ENCODE assay signal across 15 mouse cellular contexts in genomic region chr7:73730430-73731022, GRCm38 (mm10). TPM values are rescaled to one million over a fixed set of nuclear protein-coding genes. Genes with fewer than 3 reads are reported as not detected.
DNase-seq lines count a peak whose midpoint lies in the region; ATAC-seq and TF ChIP-seq lines count a peak whose summit lies in the region.
"Had no signal": no experiment of that assay in that cellular context is flagged by ENCODE, and none has a peak within 500 bp of the region (broad histone marks: within the 10 kb centered on the region; RNA-seq: fewer than 3 reads in every experiment).

No protein-coding gene starts in this region.

- no peak overlapping the region for H3K9ac ChIP-seq in heart, adult 2 months (ENCODE audit: low read depth, low read length)
- no peak overlapping the region for H3K9ac ChIP-seq in heart, embryonic 16.5 days (ENCODE audit: low read length)
- H3K9ac ChIP-seq in neural tube, embryonic 11.5 days (ENCODE audit: low read length), result no peak overlapping the region
- H3K9ac ChIP-seq: embryonic facial prominence, embryonic 12.5 days; forebrain, embryonic 13.5 days; liver, embryonic 14.5 days had no signal

- TF ChIP-seq POLR2A in heart, adult 2 months (IDR thresholded peaks at IDR 0.05; ENCODE audit: insufficient read depth, low read depth, low read length), result no peak

- peak; percentile 70; the same call in 1 of the 2 replicates for ATAC-seq in heart, embryonic 16.5 days (replicated peaks; ENCODE audit: extremely low read depth, insufficient read depth, low FRiP score)
- ATAC-seq in neural tube, embryonic 11.5 days (ENCODE audit: insufficient read depth, low FRiP score, low TSS enrichment), result no peak
- ATAC-seq: CD4-positive, CD25-positive, alpha-beta regulatory T cell, adult 4 months had no signal

- TF ChIP-seq EP300 in heart, adult 2 months (IDR thresholded peaks at IDR 0.05; ENCODE audit: insufficient read depth, low read depth, low read length), result 0 out of 2 replicates have a peak, but pooled peaks have one; percentile 44

- H3K4me1 ChIP-seq in heart, adult 2 months (ENCODE audit: control insufficient read depth, insufficient read depth, low read length), result peaks cover 7% of the 10 kb centered on the region; the same call in 1 of the 2 replicates
- H3K4me1 ChIP-seq in heart, embryonic 16.5 days (ENCODE audit: control insufficient read depth, insufficient read depth, low read length), result peaks cover 7% of the 10 kb centered on the region
- H3K4me1 ChIP-seq in neural tube, embryonic 11.5 days (ENCODE audit: control insufficient read depth, insufficient read depth, low read length), result no peaks in the 10 kb centered on the region
- H3K4me1 ChIP-seq: forebrain, embryonic 13.5 days had no signal

- no peak for DNase-seq in heart, adult 2 months
- DNase-seq in heart, postnatal 36 days, result no peak
- no peak for DNase-seq in left cerebral cortex, adult 2 months (ENCODE audit: extremely low spot score in 1 of 2, low spot score in 2 of 2)
- DNase-seq in left cerebral cortex, postnatal 10 days (ENCODE audit: extremely low spot score in 1 of 2, low spot score in 2 of 2), result no peak
- DNase-seq in neural tube, embryonic 11.5 days (ENCODE audit: low spot score), result peak; percentile 21
- DNase-seq in layer of hippocampus, postnatal 10 days (ENCODE audit: low spot score in 2 of 2), result no peak
- DNase-seq: adrenal gland, adult 8-10 months; cerebellum, adult 11 months; kidney, postnatal 36 days; thymus, postnatal 14 days had no signal

- no peak for TF ChIP-seq CTCF in heart, adult 2 months (IDR thresholded peaks at IDR 0.05)
- TF ChIP-seq CTCF in left cerebral cortex, adult 2 months (IDR thresholded peaks at IDR 0.05), result no peak

- H3K4me3 ChIP-seq in heart, adult 2 months, result no peak overlapping the region
- H3K4me3 ChIP-seq in left cerebral cortex, adult 2 months, result no peak overlapping the region
- H3K4me3 ChIP-seq in heart, embryonic 16.5 days (ENCODE audit: low read length), result no peak overlapping the region
- H3K4me3 ChIP-seq in neural tube, embryonic 11.5 days (ENCODE audit: low read depth, low read length), result no peak overlapping the region
- H3K4me3 ChIP-seq: embryonic facial prominence, embryonic 12.5 days; forebrain, embryonic 13.5 days had no signal

- no peaks in the 10 kb centered on the region for H3K79me2 ChIP-seq in heart, adult 2 months (replicated peaks; ENCODE audit: control insufficient read depth, insufficient read depth, low read length)

- no peaks in the 10 kb centered on the region for H3K36me3 ChIP-seq in heart, adult 2 months (ENCODE audit: control insufficient read depth, insufficient read depth, low read length)
- H3K36me3 ChIP-seq in heart, embryonic 16.5 days (ENCODE audit: control insufficient read depth, insufficient read depth), result no peaks in the 10 kb centered on the region
- H3K36me3 ChIP-seq in neural tube, embryonic 11.5 days (ENCODE audit: control insufficient read depth, insufficient read depth, low read length), result no peaks in the 10 kb centered on the region
- H3K36me3 ChIP-seq: embryonic facial prominence, embryonic 12.5 days had no signal

- H3K27me3 ChIP-seq in heart, adult 2 months (ENCODE audit: control insufficient read depth, insufficient read depth, low read length), result no peaks in the 10 kb centered on the region
- no peaks in the 10 kb centered on the region for H3K27me3 ChIP-seq in heart, embryonic 16.5 days (ENCODE audit: control insufficient read depth, insufficient read depth, low read length)
- H3K27me3 ChIP-seq in neural tube, embryonic 11.5 days (ENCODE audit: control insufficient read depth, insufficient read depth, low read length), result no peaks in the 10 kb centered on the region
- H3K27me3 ChIP-seq: embryonic facial prominence, embryonic 12.5 days; forebrain, embryonic 13.5 days had no signal

- no peak overlapping the region for H3K4me2 ChIP-seq in heart, embryonic 16.5 days (ENCODE audit: low read depth, low read length)
- H3K4me2 ChIP-seq in neural tube, embryonic 11.5 days (ENCODE audit: low read depth), result no peak overlapping the region
- H3K4me2 ChIP-seq: embryonic facial prominence, embryonic 12.5 days; forebrain, embryonic 13.5 days had no signal

- intact Hi-C loops in heart, adult 2 months (cut with DNase I), result no loop called here
- intact Hi-C loops in heart, postnatal 36 days (cut with DNase I), result no loop called here
- intact Hi-C loops in left cerebral cortex, adult 2 months (cut with DNase I), result loop anchor here (10.0 kb wide), 1 partner anchor 624 kb away; no protein-coding TSS in a partner anchor
- intact Hi-C loops in left cerebral cortex, postnatal 10 days (cut with DNase I), result loop anchor here (5.0 kb wide), 1 partner anchor 68 kb away; no protein-coding TSS in a partner anchor

- H3K27ac ChIP-seq in heart, adult 2 months, result peak overlapping the region; percentile 28; the same call in 1 of the 2 replicates
- H3K27ac ChIP-seq in left cerebral cortex, adult 2 months, result 0 out of 2 replicates have a peak overlapping the region, but pooled peaks have one; percentile 15
- no peak overlapping the region for H3K27ac ChIP-seq in heart, embryonic 16.5 days (ENCODE audit: low read length)
- H3K27ac ChIP-seq in neural tube, embryonic 11.5 days (ENCODE audit: low read depth, low read length), result no peak overlapping the region
- H3K27ac ChIP-seq: embryonic facial prominence, embryonic 12.5 days; forebrain, embryonic 13.5 days; liver, embryonic 14.5 days had no signal

- H3K9me3 ChIP-seq in heart, embryonic 16.5 days (replicated peaks; ENCODE audit: control insufficient read depth, low read length), result no peaks in the 10 kb centered on the region; the same call in 1 of the 2 replicates
- H3K9me3 ChIP-seq in neural tube, embryonic 11.5 days (ENCODE audit: control insufficient read depth, low read length), result no peaks in the 10 kb centered on the region

- 42% methylated on average over 10 of the region's 10 CpGs for WGBS in heart, adult 2 months
- 38% methylated on average over 10 of the region's 10 CpGs for WGBS in heart, embryonic 16.5 days
- WGBS in neural tube, embryonic 11.5 days, result 62% methylated on average over 10 of the region's 10 CpGs

RNA-seq across cellular contexts. Expression of gene Fam174b, which starts 9.6 kb away (rescaled TPM):
- total RNA-seq in heart, adult 2 months (2021), result 100 to 1,000 TPM; 175 to 193 TPM
- polyA plus RNA-seq in heart, adult 2 months (2012; rRNA removed), result 149 and 207 TPM in 2 replicates
- 100 to 1,000 TPM; 174 to 183 TPM for total RNA-seq in heart, postnatal 36 days (2021)
- 10 to 100 TPM; 32.9 to 33.8 TPM for total RNA-seq in left cerebral cortex, adult 2 months (2021)
- total RNA-seq in left cerebral cortex, postnatal 10 days (2021), result 10 to 100 TPM; 38.3 to 39.6 TPM
- polyA plus RNA-seq in heart, embryonic 16.5 days (2015; fragmentation: Nextera tagmentation; extraction: Ambion mirVana), result 63.0 and 64.3 TPM in 2 replicates
- polyA plus RNA-seq in neural tube, embryonic 11.5 days (2014; fragmentation: Nextera tagmentation; extraction: Ambion mirVana), result 24.1 and 24.3 TPM in 2 replicates
- 10 to 100 TPM; 36.3 to 37.2 TPM for total RNA-seq in layer of hippocampus, postnatal 10 days (2021)

Comparison
In these comparisons a context has a peak if more than half of its experiments do, and no peak if none do; other contexts are left out.
1. H3K27ac ChIP-seq: peak in heart, adult 2 months (single experiment) and left cerebral cortex, adult 2 months (single experiment); none in heart, embryonic 16.5 days (single experiment) and neural tube, embryonic 11.5 days (single experiment).
2. RNA of gene Fam174b, which starts 9.6 kb away (total RNA-seq): 175 to 193 TPM in heart, adult 2 months and 174 to 183 TPM in heart, postnatal 36 days; 38.3 to 39.6 TPM in left cerebral cortex, postnatal 10 days, 36.3 to 37.2 TPM in layer of hippocampus, postnatal 10 days and 32.9 to 33.8 TPM in left cerebral cortex, adult 2 months; every median in the first group is over 4 times any median in the second.
3. intact Hi-C loops: an anchor here in left cerebral cortex, adult 2 months (10.0 kb wide) and left cerebral cortex, postnatal 10 days (5.0 kb wide); none called in heart, adult 2 months and heart, postnatal 36 days.